Mouse (Mus musculus): ENCODE results near the gene Rpf2. TPM values are rescaled to one million over a fixed set of nuclear protein-coding genes. Genes with fewer than 3 reads are reported as not detected.

Gene Rpf2
- polyA plus RNA-seq, 1 experiment from 2014 or later, result 92.6 TPM

DNA sequence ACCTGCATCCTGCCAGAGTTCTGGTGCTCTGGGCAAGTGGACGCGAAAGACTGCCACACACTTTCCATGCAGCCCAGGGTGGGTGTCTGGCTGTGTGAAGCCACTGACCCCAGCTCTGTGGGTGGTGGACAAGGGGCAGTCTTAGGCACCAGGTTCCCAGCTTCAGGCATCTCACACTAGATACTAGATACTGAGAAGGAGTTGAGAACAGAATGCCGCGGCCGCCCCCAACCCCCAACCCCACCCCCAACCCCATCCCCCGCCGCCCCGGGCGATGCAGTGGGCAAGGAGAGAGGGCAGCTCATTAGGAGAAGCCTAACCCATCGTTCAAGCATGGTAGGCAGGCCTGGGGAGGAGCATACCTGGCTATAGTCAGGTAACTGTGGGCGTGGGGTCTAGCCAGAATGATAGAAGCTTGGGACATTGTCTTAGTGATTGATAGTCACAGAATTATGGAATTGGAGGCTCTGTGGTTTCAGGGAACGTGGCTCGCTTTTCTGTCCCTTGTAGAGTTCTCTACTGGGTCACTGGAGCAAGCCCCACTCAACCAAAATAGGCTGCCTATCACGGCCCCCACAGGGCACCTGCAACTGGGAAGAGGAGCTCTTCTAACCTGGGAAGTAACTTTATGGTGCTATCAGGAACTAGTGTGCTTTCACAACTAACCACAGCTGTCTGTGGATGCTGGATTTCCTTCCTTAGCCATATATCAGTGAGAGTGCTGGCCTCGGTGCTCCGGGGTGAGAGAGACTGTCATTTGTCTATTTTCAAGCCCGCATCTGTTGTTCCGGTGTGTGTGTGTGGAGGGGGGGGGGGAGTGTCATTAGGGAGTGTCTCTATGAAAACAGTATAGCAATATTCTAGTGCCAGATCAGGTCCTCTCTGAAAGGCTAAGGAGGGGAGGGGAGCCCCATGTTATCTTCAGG, 54.6 kb downstream of the Rpf2 start:
- Histone ChIP-seq H3K4me3 (ENCODE audit: low read depth, low read length) (peak overlapping the region; percentile 26), H3K27me3 (ENCODE audit: control insufficient read depth, insufficient read depth, low read length) (no peaks in the 10 kb centered on the region), H3K4me2 (ENCODE audit: low read depth, low read length) (peak overlapping the region; percentile 50), H3K9ac (replicated peaks; ENCODE audit: low read length) (peak overlapping the region; percentile 57), H3K9me3 (replicated peaks; ENCODE audit: control insufficient read depth, low read length) (no peaks in the 10 kb centered on the region), H3K36me3 (replicated peaks; ENCODE audit: control insufficient read depth, insufficient read depth, low read depth, low read length) (no peaks in the 10 kb centered on the region), H3K27ac (replicated peaks; ENCODE audit: low read depth, low read length) (no peak overlapping the region), H3K4me1 (ENCODE audit: control insufficient read depth, insufficient read depth, low read length) (no peaks in the 10 kb centered on the region)
- no peak for DNase-seq (ENCODE audit: low spot score)
- 45% methylated on average over 18 of the region's 18 CpGs for WGBS
- peak; percentile 44; the same call in 1 of the 2 replicates for ATAC-seq (replicated peaks; ENCODE audit: insufficient number of reproducible peaks, low FRiP score, low TSS enrichment, low read depth)

DNA sequence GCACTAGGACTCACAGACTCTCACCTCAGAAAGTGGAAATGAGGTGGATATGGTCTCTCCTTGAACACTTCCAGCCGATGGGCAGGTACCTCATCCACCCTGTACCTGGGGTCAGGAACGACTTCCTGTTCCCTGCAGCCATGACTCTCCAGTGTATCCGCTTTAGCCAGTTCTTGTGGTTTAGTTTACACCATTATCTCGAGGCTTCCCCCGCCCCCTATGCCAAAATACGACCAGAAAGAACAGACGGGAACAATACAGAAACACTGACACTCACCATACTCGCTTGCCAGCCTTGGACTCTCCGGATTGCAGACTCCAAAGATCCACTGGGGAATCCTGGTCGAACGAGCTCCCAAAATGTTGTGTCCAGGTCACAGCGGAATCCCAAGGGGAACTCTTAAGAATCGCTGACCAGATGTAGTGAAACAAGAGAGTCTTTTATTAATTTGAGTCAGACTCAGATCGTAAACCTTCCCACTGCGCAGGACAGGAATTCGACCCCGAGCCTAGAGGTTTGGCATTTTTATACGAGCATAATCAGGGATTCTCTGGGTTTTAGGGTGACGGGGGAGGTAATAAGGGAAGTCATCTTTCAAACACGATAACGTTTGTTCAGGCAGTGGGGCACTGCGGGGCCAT, 55.4 kb downstream of the Rpf2 start:
- no peak overlapping the region for H3K27ac ChIP-seq (replicated peaks; ENCODE audit: low read depth, low read length)
- no peaks in the 10 kb centered on the region for H3K36me3 ChIP-seq (replicated peaks; ENCODE audit: control insufficient read depth, insufficient read depth, low read depth, low read length)
- H3K4me1 ChIP-seq (ENCODE audit: control insufficient read depth, insufficient read depth, low read length), result no peaks in the 10 kb centered on the region
- no peaks in the 10 kb centered on the region for H3K27me3 ChIP-seq (ENCODE audit: control insufficient read depth, insufficient read depth, low read length)
- ATAC-seq (replicated peaks; ENCODE audit: insufficient number of reproducible peaks, low FRiP score, low TSS enrichment, low read depth) (no peak), DNase-seq (ENCODE audit: low spot score) (peak; percentile 65)
- peak overlapping the region; percentile 50 for H3K4me2 ChIP-seq (ENCODE audit: low read depth, low read length)
- 22% methylated on average over 22 of the region's 22 CpGs for WGBS
- peak overlapping the region; percentile 26 for H3K4me3 ChIP-seq (ENCODE audit: low read depth, low read length)
- H3K9me3 ChIP-seq (replicated peaks; ENCODE audit: control insufficient read depth, low read length), result no peaks in the 10 kb centered on the region
- peak overlapping the region; percentile 57 for H3K9ac ChIP-seq (replicated peaks; ENCODE audit: low read length)

DNA sequence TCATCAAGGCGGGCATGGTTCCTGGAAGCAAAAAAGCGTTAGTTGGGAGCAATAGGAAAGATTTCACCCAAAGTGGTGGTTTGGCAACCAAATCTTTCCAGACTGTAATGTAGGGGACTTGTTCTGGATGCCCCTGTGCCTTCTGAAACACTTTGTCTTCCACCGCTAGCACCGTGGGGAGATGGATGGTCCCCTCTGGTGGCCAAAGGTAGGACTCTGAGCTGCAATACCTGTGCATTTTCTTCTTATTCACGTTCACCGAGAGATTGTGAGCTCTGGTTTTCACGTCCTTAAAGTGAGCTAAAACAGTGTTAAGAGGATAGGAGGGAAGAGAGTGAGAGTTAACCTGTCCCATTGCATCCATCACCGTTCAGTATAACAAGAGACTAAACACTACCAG, 56.0 kb downstream of the Rpf2 start:
- no peak for ATAC-seq (replicated peaks; ENCODE audit: insufficient number of reproducible peaks, low FRiP score, low TSS enrichment, low read depth)
- no peak for DNase-seq (ENCODE audit: low spot score)
- H3K4me2 ChIP-seq (ENCODE audit: low read depth, low read length), result no peak overlapping the region

DNA sequence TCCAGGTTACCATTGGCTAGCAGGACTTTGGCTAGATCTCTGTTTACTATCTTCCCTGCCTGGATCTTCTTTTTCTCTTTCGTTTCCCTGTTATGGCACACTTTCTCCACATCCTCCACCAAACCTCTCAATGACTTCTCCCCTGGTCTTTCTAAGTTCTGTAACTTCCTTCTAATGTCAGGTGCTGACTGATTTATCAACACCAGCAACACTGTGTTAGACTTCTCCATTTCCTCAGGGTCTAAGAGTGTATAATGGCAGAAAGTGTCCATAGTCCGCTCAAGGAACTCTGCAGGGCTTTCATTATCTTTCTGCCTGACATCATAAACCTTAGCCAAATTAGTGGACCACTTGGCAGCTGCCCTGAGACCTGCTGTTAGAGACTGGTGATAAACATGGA, 57.1 kb downstream of the Rpf2 start:
- H3K4me2 ChIP-seq (ENCODE audit: low read depth, low read length), result no peak overlapping the region
- H3K9ac ChIP-seq (replicated peaks; ENCODE audit: low read length), result no peak overlapping the region
- no peaks in the 10 kb centered on the region for H3K27me3 ChIP-seq (ENCODE audit: control insufficient read depth, insufficient read depth, low read length)
- no peaks in the 10 kb centered on the region for H3K4me1 ChIP-seq (ENCODE audit: control insufficient read depth, insufficient read depth, low read length)
- H3K9me3 ChIP-seq (replicated peaks; ENCODE audit: control insufficient read depth, low read length), result no peaks in the 10 kb centered on the region
- H3K4me3 ChIP-seq (ENCODE audit: low read depth, low read length), result no peak overlapping the region
- 97% methylated on average over 2 of the region's 2 CpGs for WGBS
- no peaks in the 10 kb centered on the region for H3K36me3 ChIP-seq (replicated peaks; ENCODE audit: control insufficient read depth, insufficient read depth, low read depth, low read length)
- H3K27ac ChIP-seq (replicated peaks; ENCODE audit: low read depth, low read length), result no peak overlapping the region
- DNase-seq (ENCODE audit: low spot score) (no peak), ATAC-seq (replicated peaks; ENCODE audit: insufficient number of reproducible peaks, low FRiP score, low TSS enrichment, low read depth) (no peak)

More for the DNA sequence above, 56.0 kb downstream of the Rpf2 start:
- H3K27ac ChIP-seq (replicated peaks; ENCODE audit: low read depth, low read length), result no peak overlapping the region
- no peaks in the 10 kb centered on the region for H3K4me1 ChIP-seq (ENCODE audit: control insufficient read depth, insufficient read depth, low read length)
- no peaks in the 10 kb centered on the region for H3K9me3 ChIP-seq (replicated peaks; ENCODE audit: control insufficient read depth, low read length)
- H3K27me3 ChIP-seq (ENCODE audit: control insufficient read depth, insufficient read depth, low read length), result no peaks in the 10 kb centered on the region
- no peak overlapping the region for H3K9ac ChIP-seq (replicated peaks; ENCODE audit: low read length)
- H3K36me3 ChIP-seq (replicated peaks; ENCODE audit: control insufficient read depth, insufficient read depth, low read depth, low read length), result no peaks in the 10 kb centered on the region
- no peak overlapping the region for H3K4me3 ChIP-seq (ENCODE audit: low read depth, low read length)
- 86% methylated on average over 8 of the region's 8 CpGs for WGBS

DNA sequence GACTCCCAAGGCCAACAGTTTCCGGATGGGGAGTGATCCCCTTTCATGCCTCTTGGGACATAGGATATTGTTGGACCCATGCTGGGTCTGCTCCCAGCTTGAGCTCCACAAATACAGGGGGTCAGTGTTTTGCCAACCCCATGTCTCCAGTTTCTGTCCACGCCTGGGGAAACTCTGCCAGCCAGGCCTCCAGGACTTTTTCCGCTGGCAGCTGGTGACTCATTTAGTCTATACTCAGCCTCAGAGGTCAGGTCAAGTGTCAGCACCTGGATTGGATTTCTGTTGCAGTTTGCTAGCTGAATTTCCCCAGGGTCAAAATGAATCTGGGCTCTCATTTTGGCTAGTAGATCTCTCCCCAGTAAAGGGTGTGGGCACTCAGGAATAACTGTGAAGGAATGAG, 58.0 kb downstream of the Rpf2 start:
- ATAC-seq (replicated peaks; ENCODE audit: insufficient number of reproducible peaks, low FRiP score, low TSS enrichment, low read depth) (no peak), DNase-seq (ENCODE audit: low spot score) (no peak)
- no peak overlapping the region for H3K9ac ChIP-seq (replicated peaks; ENCODE audit: low read length)
- H3K9me3 ChIP-seq (replicated peaks; ENCODE audit: control insufficient read depth, low read length), result no peaks in the 10 kb centered on the region
- 40% methylated on average over 3 of the region's 3 CpGs for WGBS
- no peaks in the 10 kb centered on the region for H3K27me3 ChIP-seq (ENCODE audit: control insufficient read depth, insufficient read depth, low read length)
- H3K4me3 ChIP-seq (ENCODE audit: low read depth, low read length), result no peak overlapping the region
- no peaks in the 10 kb centered on the region for H3K4me1 ChIP-seq (ENCODE audit: control insufficient read depth, insufficient read depth, low read length)
- no peak overlapping the region for H3K4me2 ChIP-seq (ENCODE audit: low read depth, low read length)
- H3K36me3 ChIP-seq (replicated peaks; ENCODE audit: control insufficient read depth, insufficient read depth, low read depth, low read length), result no peaks in the 10 kb centered on the region
- no peak overlapping the region for H3K27ac ChIP-seq (replicated peaks; ENCODE audit: low read depth, low read length)

DNA sequence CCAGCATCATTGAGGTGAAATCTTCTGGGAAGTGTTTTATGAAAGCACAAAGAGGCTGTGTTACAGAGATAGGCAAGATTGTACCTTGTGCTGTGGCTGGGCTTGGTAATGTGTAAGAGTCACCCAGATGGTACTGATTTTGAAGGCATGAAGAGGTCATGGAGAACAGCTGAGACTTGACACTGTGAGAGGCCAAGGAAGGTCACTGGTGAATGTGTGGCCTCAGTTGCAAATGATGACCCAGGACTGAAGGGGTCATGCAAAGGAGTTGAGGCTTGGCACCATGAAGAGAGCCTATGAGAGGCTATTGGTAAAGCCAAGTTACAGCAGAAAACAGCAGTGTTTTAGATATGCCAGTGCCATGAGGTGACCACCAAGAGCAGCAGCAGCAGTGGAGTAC, 60.9 kb downstream of the Rpf2 start:
- Histone ChIP-seq H3K4me1 (ENCODE audit: control insufficient read depth, insufficient read depth, low read length) (no peaks in the 10 kb centered on the region), H3K9ac (replicated peaks; ENCODE audit: low read length) (no peak overlapping the region), H3K27ac (replicated peaks; ENCODE audit: low read depth, low read length) (no peak overlapping the region), H3K36me3 (replicated peaks; ENCODE audit: control insufficient read depth, insufficient read depth, low read depth, low read length) (no peaks in the 10 kb centered on the region), H3K4me2 (ENCODE audit: low read depth, low read length) (no peak overlapping the region), H3K9me3 (replicated peaks; ENCODE audit: control insufficient read depth, low read length) (no peaks in the 10 kb centered on the region), H3K27me3 (ENCODE audit: control insufficient read depth, insufficient read depth, low read length) (no peaks in the 10 kb centered on the region), H3K4me3 (ENCODE audit: low read depth, low read length) (no peak overlapping the region)
- DNase-seq (ENCODE audit: low spot score) (no peak), ATAC-seq (replicated peaks; ENCODE audit: insufficient number of reproducible peaks, low FRiP score, low TSS enrichment, low read depth) (no peak)

DNA sequence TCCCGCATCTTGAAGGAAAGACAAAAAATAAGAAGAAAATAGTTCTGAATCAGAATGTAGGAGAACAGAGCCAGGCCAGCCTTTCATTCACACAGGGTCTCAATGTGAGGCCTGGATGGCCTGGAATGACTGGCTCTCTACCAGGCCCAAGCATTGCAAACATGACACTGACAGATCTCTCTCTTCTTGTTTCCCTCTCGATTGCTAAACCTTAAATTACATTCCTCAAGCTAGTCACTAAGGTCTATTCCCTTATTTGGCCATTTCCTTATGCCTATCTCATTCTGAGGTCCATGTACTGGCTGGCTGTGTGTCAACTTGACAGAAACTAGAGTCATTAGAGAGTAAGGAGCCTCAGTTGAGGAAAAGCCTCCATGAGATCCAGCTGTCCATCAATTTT, 66.8 kb downstream of the Rpf2 start:
- Histone ChIP-seq H3K9ac (replicated peaks; ENCODE audit: low read length) (no peak overlapping the region), H3K4me1 (ENCODE audit: control insufficient read depth, insufficient read depth, low read length) (no peaks in the 10 kb centered on the region), H3K4me3 (ENCODE audit: low read depth, low read length) (no peak overlapping the region), H3K36me3 (replicated peaks; ENCODE audit: control insufficient read depth, insufficient read depth, low read depth, low read length) (no peaks in the 10 kb centered on the region), H3K27me3 (ENCODE audit: control insufficient read depth, insufficient read depth, low read length) (no peaks in the 10 kb centered on the region), H3K27ac (replicated peaks; ENCODE audit: low read depth, low read length) (no peak overlapping the region), H3K4me2 (ENCODE audit: low read depth, low read length) (no peak overlapping the region), H3K9me3 (replicated peaks; ENCODE audit: control insufficient read depth, low read length) (no peaks in the 10 kb centered on the region)
- DNase-seq (ENCODE audit: low spot score) (no peak), ATAC-seq (replicated peaks; ENCODE audit: insufficient number of reproducible peaks, low FRiP score, low TSS enrichment, low read depth) (no peak)
- 79% methylated on average over 2 of the region's 2 CpGs for WGBS

DNA sequence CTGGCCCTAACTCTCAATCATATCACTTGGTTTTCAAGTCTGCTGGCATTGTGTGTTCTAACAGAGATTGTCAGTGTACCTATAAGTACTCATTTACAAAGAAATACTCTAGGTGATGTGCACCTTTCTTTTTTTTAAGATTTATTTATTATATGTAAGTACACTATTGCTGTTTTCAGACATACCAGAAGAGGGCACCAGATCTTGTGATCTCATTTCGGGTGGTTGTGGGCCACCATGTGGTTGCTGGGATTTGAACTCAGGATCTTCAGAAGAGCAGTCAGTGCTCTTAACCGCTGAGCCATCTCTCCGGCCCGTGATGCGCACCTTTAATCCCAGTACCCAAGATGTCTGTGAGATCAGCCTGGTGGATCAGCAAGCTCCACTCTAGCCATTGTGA, 67.7 kb downstream of the Rpf2 start:
- Histone ChIP-seq H3K27me3 (ENCODE audit: control insufficient read depth, insufficient read depth, low read length) (no peaks in the 10 kb centered on the region), H3K27ac (replicated peaks; ENCODE audit: low read depth, low read length) (no peak overlapping the region), H3K9ac (replicated peaks; ENCODE audit: low read length) (no peak overlapping the region), H3K4me2 (ENCODE audit: low read depth, low read length) (no peak overlapping the region), H3K9me3 (replicated peaks; ENCODE audit: control insufficient read depth, low read length) (no peaks in the 10 kb centered on the region), H3K4me3 (ENCODE audit: low read depth, low read length) (no peak overlapping the region), H3K36me3 (replicated peaks; ENCODE audit: control insufficient read depth, insufficient read depth, low read depth, low read length) (no peaks in the 10 kb centered on the region), H3K4me1 (ENCODE audit: control insufficient read depth, insufficient read depth, low read length) (no peaks in the 10 kb centered on the region)
- ATAC-seq (replicated peaks; ENCODE audit: insufficient number of reproducible peaks, low FRiP score, low TSS enrichment, low read depth) (no peak), DNase-seq (ENCODE audit: low spot score) (no peak)
- WGBS, result 96% methylated on average over 5 of the region's 5 CpGs
